Mouse (Mus musculus) bone marrow macrophage, adult 2 months (primary cell): ENCODE data around the gene Dcaf11. TPM values are rescaled to one million over a fixed set of nuclear protein-coding genes. Genes with fewer than 3 reads are reported as not detected.

Source experiments
- H3K27ac ChIP-seq: 2 replicates; pipeline ENCODE4 v1.5.1; 2012; ENCODE audit warnings: low read depth, low read length; ENCODE audit not compliant: insufficient read depth
- H3K4me1 ChIP-seq: 2 replicates; pipeline ENCODE4 v1.6.1; 2012; ENCODE audit warnings: low read length; ENCODE audit not compliant: control insufficient read depth, insufficient read depth
- H3K4me3 ChIP-seq: 2 replicates; pipeline ENCODE4 v1.5.1; 2012; ENCODE audit warnings: mild to moderate bottlenecking, low read length, moderate library complexity; ENCODE audit not compliant: insufficient read depth
- CTCF ChIP-seq: IDR thresholded peaks from 2 replicates; pipeline ENCODE4 v1.5.1; 2012; ENCODE audit warnings: low read depth, mild to moderate bottlenecking, low read length, moderate library complexity
- POLR2A ChIP-seq: IDR thresholded peaks from 2 replicates; pipeline ENCODE4 v1.6.1; 2012; ENCODE audit warnings: mild to moderate bottlenecking, low read depth, low read length, borderline replicate concordance
- polyA plus RNA-seq: library from polyadenylated mRNA; stranded (reverse); fragments of >200 nt; gene quantifications from 2 replicates; pipeline ENCODE4 v1.2.4, GENCODE M21; 2012; ENCODE audit not compliant: missing spikeins, insufficient read depth, insufficient read length

Gene Dcaf11
- polyA plus RNA-seq, 1 experiment, result 57.0 TPM

DNA sequence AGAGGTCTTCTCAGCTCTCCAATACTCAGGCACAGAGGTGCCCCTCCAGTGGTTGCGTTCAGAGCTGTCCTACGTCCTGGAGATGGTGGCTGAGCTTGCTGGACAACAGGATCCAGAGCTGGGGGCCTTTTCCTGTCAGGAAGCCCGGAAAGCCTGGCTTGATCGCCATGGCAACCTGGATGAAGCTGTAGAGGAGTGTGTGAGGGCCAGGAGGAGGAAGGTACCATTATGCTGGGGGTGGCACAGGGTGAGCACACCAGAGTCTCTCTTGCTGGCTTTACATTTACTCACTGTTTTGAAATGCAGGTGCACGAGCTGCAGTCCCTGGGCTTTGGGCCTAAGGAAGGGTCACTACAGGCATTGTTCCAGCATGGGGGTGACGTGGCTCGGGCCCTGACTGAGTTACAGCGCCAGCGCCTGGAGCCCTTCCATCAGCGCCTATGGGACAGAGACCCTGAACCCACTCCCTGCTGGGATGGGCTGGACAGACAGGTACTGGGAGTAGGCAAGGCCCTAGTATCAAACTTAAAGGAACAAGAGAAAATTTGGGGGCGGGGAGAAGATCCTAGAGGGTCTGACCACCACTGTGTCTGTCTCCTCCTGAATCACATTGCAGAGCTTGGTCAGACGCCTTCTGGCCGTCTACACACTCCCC, 36.4 kb downstream of the Dcaf11 start:
- TF ChIP-seq CTCF, result no peak
- TF ChIP-seq POLR2A, result no peak
- peaks cover 2% of the 10 kb centered on the region for H3K4me1 ChIP-seq
- H3K4me3 ChIP-seq, result no peak overlapping the region
- no peak overlapping the region for H3K27ac ChIP-seq

DNA sequence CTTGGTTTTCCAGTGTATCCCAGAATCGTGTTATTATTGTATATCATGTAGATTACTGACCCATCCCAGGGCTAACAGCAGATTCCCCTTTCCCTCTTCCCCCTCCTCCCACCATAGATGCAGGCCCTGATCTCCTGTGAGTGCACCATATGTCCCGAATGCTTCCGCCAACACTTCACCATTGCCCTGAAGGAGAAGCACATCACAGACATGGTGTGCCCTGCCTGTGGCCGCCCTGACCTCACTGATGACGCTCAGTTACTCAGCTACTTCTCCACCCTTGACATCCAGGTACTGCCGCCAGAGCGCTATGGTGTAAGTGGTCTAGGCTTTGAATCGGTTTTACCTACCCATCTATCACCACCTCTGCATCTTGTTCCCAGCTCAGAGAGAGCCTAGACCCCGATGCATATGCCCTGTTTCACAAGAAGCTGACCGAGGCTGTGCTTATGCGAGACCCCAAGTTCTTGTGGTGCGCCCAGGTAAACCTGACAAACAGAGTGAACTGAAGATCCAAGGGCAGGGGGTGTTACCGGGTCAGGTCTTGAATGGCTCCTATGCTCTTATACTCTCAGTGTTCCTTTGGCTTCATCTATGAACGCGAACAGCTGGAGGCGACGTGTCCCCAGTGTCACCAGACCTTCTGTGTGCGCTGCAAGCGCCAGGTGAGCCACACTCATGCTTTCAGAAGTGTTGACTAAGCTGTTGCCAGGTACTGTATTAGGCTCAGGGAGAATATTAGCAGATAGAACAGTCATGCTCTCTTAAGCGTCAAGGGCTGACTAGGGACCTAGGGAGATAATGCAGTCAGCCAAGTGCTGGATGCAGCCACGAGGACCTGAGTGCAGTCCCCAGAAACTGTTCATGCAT, 39.0 kb downstream of the Dcaf11 start:
- Histone ChIP-seq H3K4me1 (no peaks in the 10 kb centered on the region), H3K4me3 (no peak overlapping the region), H3K27ac (no peak overlapping the region)
- no peak for TF ChIP-seq POLR2A
- no peak for TF ChIP-seq CTCF

DNA sequence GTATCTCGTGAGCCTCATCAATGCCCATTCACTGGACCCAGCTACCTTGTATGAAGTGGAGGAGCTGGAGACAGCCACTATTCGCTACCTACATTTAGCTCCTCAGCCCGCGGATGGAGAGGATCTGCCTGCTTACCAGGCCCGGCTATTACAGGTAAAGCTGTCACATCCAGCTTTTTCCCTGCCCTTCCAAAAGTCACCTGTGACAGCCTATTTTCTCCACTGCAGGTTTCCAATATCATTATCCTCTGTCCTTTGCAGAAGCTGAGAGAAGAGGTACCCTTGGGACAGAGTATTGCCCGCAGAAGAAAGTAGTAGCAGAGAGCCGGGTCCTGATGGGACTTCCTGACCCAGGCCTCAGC, 43.4 kb downstream of the Dcaf11 start, which contains the start of gene Irf9:
Irf9 (plus strand) TSS at position 301 of the 362 bp plus-strand sequence.
- Histone ChIP-seq H3K4me1 (peaks cover 6% of the 10 kb centered on the region; the same call in 1 of the 2 replicates), H3K4me3 (peak within 1 kb of the TSS; percentile 76), H3K27ac (peak within 1 kb of the TSS; percentile 93)
- no peak for TF ChIP-seq POLR2A
- TF ChIP-seq CTCF, result no peak

DNA sequence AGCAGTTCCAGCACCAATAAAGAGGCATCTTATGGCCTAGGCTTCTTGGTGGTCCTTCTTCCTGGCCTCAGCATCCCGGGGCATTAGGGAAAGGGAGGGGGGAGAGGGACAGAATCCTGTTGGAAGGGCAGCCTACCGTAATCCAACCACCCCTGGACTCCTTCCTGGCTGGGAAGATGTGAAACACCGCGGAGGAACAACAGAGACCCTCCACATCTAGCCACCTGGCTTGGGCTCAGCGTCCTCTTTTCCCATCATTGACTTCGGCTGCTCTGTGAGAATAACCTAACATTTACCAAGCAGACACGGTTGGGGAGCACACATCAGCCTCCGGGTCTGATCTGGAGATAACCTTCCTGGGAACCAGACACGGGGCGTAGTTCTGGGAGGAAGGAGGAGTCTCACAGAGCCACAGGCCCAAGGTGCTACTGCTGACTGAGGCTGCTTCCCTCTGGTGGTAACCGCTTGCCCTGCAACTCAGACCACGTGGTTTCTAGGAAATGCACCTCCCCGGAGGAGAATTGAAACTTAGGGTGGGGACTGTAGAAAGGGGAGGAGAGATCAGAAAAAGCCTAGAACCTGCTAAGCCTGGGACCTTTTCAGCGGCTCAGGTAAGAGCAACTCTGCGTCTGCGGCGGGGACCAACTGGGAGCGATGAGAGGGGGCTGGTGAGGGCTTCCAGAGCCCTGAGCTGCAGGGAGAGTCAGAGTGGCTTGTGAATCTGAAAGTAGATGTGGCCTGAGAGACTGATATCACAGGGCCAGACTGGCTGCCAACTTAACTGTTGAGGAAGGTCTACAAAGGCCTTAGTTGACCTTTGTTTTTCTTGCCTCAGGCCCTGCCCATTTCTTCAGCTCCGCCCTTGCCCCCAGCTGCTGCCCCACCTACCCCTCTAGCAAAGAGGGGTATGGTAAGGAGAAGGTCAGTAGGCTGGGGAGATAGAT, 44.1 kb downstream of the Dcaf11 start:
- peak overlapping the region; percentile 76 for H3K4me3 ChIP-seq

DNA sequence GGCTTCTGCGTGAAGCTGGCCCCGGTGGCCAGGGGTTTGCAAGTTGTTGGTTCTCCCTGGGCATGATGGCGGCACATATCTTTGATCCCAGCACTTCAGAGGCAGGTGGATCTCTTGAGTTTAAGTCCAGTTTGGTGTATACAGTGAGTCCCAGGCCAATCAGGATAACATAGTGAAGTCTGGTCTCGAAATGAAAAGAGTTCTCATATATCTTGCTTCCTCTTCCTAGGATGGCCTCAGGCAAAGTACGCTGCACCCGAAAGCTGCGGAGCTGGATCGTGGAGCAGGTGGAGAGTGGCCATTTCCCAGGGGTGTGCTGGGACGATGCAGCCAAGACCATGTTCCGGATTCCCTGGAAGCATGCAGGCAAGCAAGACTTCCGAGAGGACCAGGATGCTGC, 45.0 kb downstream of the Dcaf11 start:
- H3K4me3 ChIP-seq, result peak overlapping the region; percentile 76
- peaks cover 6% of the 10 kb centered on the region; the same call in 1 of the 2 replicates for H3K4me1 ChIP-seq
- H3K27ac ChIP-seq, result peak overlapping the region; percentile 93
- TF ChIP-seq POLR2A, result no peak
- no peak for TF ChIP-seq CTCF

More for the DNA sequence above, 44.1 kb downstream of the Dcaf11 start:
- TF ChIP-seq POLR2A (peak; percentile 33; the same call in 1 of the 2 replicates), CTCF (peak; percentile 25)
- Histone ChIP-seq H3K4me1 (peaks cover 6% of the 10 kb centered on the region; the same call in 1 of the 2 replicates), H3K27ac (peak overlapping the region; percentile 93)

DNA sequence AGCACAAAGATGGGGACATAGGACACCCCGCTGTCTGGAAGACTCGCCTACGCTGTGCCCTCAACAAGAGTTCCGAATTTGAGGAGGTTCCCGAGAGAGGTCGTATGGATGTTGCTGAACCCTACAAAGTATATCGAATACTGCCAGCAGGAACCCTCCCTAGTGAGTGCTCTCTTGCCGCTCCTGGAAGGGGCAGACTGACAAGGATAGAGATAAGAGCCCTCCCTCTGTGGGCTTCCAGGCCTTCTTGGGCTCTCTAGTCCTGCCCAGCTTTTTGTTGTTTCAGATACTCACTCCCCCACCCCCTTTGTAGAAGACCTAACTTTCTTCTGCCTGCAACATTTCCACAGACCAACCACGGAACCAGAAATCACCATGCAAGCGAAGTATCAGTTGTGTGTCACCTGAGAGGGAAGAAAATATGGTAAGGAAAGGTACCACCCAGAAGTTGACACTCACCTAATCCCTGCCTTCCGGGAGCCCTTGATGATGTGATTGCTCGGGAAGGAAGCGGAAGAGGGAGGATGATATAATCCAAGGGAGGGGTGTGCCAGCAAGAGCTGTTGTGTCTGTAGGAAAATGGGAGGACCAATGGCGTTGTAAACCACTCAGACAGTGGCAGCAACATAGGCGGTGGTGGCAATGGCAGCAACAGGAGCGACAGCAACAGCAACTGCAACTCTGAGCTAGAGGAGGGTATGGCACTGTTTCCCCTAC, 46.1 kb downstream of the Dcaf11 start:
- Histone ChIP-seq H3K4me1 (peaks cover 6% of the 10 kb centered on the region; the same call in 1 of the 2 replicates), H3K4me3 (no peak overlapping the region), H3K27ac (no peak overlapping the region)
- TF ChIP-seq POLR2A (no peak), CTCF (no peak)

DNA sequence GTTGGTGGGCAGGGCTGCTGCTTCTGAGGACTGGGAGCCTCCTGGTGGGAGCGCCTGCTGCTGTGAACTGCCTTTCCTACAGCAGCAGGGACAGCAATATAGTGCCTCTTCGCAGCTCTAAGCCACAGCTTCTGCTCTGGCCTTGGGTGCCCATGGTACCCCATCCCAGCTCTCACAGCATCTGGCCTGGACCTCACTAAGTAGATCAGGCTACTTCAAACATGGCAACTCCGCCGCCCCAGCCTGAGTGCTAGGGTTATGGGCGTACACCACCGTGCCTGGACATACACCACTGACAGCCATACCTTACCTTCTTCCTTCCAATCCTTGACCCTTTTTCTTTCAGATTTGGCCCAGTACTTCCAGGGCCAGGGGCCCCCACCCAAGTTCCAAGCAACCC, 48.5 kb downstream of the Dcaf11 start:
- Histone ChIP-seq H3K27ac (no peak overlapping the region), H3K4me1 (peaks cover 6% of the 10 kb centered on the region; the same call in 1 of the 2 replicates), H3K4me3 (no peak overlapping the region)
- TF ChIP-seq POLR2A, result no peak
- no peak for TF ChIP-seq CTCF

DNA sequence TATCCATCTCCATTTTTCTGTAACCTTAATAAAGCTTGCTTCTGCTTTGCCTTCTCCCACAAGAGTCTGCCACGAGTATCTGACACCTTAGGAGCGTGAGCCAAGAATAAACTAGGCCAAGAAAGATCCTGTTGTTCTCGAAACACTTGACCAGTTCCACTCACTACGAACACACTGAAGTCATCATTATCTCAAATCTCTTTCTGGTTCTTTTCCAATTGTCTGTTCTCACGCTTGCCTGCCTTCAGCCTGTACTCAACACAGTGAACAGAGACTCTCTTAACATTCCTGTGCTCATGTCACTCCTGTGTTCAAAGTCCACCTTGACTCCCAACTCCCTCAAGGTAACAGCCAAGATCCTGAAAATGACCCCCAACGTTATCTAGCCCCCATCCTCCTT, 53.5 kb downstream of the Dcaf11 start:
- Histone ChIP-seq H3K4me3 (no peak overlapping the region), H3K27ac (no peak overlapping the region), H3K4me1 (no peaks in the 10 kb centered on the region)
- TF ChIP-seq POLR2A (no peak), CTCF (no peak)

DNA sequence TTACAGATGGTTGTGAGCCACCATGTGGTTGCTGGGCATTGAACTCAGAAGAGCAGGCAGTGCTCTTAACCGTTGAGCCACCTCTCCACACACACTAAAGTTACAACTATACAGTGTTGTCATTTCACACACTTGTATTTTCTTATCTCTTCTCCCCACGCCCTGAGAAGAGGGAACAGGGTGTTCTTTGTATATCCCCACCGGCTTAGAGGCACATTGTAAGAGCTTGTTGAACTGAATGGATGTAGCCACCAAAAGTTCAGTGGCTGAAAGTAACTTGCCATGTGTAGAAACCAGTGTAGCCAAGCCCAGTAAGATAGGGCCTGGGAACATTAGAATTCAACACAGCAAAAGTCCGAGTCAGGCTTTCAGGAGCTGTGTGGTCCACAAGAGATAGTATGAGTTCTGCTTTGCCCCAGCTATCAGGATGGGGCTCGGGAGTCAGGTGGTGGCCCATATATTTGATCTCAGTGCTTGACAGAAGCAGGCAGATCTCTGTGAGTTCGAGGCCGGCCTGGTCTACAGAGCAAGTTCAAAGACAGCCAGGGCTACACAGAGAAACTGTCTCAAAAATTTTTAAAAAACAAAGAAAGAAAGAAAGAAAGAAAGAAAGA, 54.9 kb downstream of the Dcaf11 start:
- Histone ChIP-seq H3K4me3 (no peak overlapping the region), H3K27ac (no peak overlapping the region), H3K4me1 (no peaks in the 10 kb centered on the region)
- TF ChIP-seq CTCF (no peak), POLR2A (no peak)
